Mouse (Mus musculus): Measurements from ENCODE around the gene 4930402F06Rik. TPM values are rescaled to one million over a fixed set of nuclear protein-coding genes. Genes with fewer than 3 reads are reported as not detected.

Gene 4930402F06Rik
- polyA plus RNA-seq, 1 experiment from 2014 or later: not detected

GRCm38 (mm10) chr2:35338036-35338435 is 58.9 kb downstream of the 4930402F06Rik start:
- no peak overlapping the region for H3K9ac ChIP-seq (ENCODE audit: low read depth, low read length)
- H3K27ac ChIP-seq (ENCODE audit: low read depth, low read length): no peak overlapping the region
- no peak overlapping the region for H3K4me2 ChIP-seq (ENCODE audit: low read length)
- no peak overlapping the region for H3K4me3 ChIP-seq (ENCODE audit: low read length)
- no peaks in the 10 kb centered on the region for H3K27me3 ChIP-seq (replicated peaks; ENCODE audit: control insufficient read depth, insufficient read depth, low read length)
- H3K9me3 ChIP-seq (ENCODE audit: control insufficient read depth, low read length): no peaks in the 10 kb centered on the region
- no peaks in the 10 kb centered on the region for H3K36me3 ChIP-seq (ENCODE audit: control insufficient read depth, insufficient read depth, low read length)
- ATAC-seq: no peak
- 70% methylated on average over 1 of the region's 1 CpGs for WGBS
- peaks cover 15% of the 10 kb centered on the region for H3K4me1 ChIP-seq (ENCODE audit: control insufficient read depth, insufficient read depth, low read depth, low read length)

DNA sequence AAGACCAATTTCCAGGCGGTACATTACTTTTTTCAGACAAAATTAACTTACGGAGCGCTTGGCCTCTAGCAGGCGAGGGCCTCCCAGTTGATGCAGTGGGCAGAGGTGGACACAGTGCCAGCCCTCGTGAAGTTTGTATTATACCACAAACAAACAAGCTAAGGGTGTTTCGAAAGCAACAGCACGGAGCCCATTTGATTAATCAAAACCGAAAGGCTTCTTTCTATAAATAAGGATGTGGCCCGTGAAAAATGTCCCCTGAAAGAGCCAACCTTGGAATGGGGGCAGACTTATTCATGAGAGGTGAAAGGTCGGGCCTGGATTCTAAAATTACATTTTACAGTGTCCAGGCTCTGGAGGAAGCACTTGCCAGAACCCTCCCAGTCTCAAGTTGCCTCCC is 59.6 kb downstream of the 4930402F06Rik start:
- H3K27ac ChIP-seq (ENCODE audit: low read depth, low read length): peak overlapping the region; percentile 74
- H3K36me3 ChIP-seq (ENCODE audit: control insufficient read depth, insufficient read depth, low read length): no peaks in the 10 kb centered on the region
- H3K27me3 ChIP-seq (replicated peaks; ENCODE audit: control insufficient read depth, insufficient read depth, low read length): no peaks in the 10 kb centered on the region
- 46% methylated on average over 10 of the region's 10 CpGs for WGBS
- H3K9ac ChIP-seq (ENCODE audit: low read depth, low read length): peak overlapping the region; percentile 60
- H3K4me2 ChIP-seq (ENCODE audit: low read length): peak overlapping the region; percentile 65
- peak; percentile 14 for ATAC-seq
- no peaks in the 10 kb centered on the region for H3K9me3 ChIP-seq (ENCODE audit: control insufficient read depth, low read length)
- H3K4me3 ChIP-seq (ENCODE audit: low read length): peak overlapping the region; percentile 63
- H3K4me1 ChIP-seq (ENCODE audit: control insufficient read depth, insufficient read depth, low read depth, low read length): peaks cover 15% of the 10 kb centered on the region

GRCm38 (mm10) chr2:35336388-35337280 is 60.3 kb downstream of the 4930402F06Rik start, which contains the start of gene Stom:
Stom (minus strand) TSS chr2:35336976.
- H3K4me2 ChIP-seq (ENCODE audit: low read length): peak within 1 kb of the TSS; percentile 65
- H3K4me1 ChIP-seq (ENCODE audit: control insufficient read depth, insufficient read depth, low read depth, low read length): peaks cover 15% of the 10 kb centered on the region
- H3K4me3 ChIP-seq (ENCODE audit: low read length): peak within 1 kb of the TSS; percentile 63
- H3K27ac ChIP-seq (ENCODE audit: low read depth, low read length): peak within 1 kb of the TSS; percentile 74
- H3K9ac ChIP-seq (ENCODE audit: low read depth, low read length): peak within 1 kb of the TSS; percentile 60
- under 1% methylated on average over 45 of the region's 45 CpGs for WGBS
- no peaks in the 10 kb centered on the region for H3K9me3 ChIP-seq (ENCODE audit: control insufficient read depth, low read length)
- no peaks in the 10 kb centered on the region for H3K36me3 ChIP-seq (ENCODE audit: control insufficient read depth, insufficient read depth, low read length)
- ATAC-seq: peak; percentile 99
- no peaks in the 10 kb centered on the region for H3K27me3 ChIP-seq (replicated peaks; ENCODE audit: control insufficient read depth, insufficient read depth, low read length)

DNA sequence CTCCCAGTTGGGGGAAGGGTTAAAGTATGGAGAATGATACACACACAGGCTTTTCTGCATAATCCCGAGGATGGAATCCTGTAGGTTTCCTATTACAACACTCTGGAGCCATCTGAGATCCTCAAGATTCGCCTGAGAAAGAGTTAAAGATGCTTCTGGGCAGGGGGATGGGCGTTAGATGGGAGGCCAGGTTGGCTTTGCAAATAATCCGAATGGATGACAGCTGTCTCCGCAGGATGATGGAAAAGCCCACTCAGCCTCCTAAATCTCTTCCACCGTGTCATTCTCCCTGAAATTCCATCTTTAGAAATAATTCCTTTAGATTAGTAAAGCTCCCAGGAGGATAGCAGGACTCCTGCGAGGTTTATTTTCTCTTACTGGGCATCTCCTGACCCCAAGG is 61.4 kb downstream of the 4930402F06Rik start:
- Histone ChIP-seq H3K4me2 (ENCODE audit: low read length) (peak overlapping the region; percentile 65), H3K36me3 (ENCODE audit: control insufficient read depth, insufficient read depth, low read length) (no peaks in the 10 kb centered on the region), H3K27me3 (replicated peaks; ENCODE audit: control insufficient read depth, insufficient read depth, low read length) (no peaks in the 10 kb centered on the region), H3K9me3 (ENCODE audit: control insufficient read depth, low read length) (no peaks in the 10 kb centered on the region), H3K4me1 (ENCODE audit: control insufficient read depth, insufficient read depth, low read depth, low read length) (peaks cover 15% of the 10 kb centered on the region), H3K27ac (ENCODE audit: low read depth, low read length) (no peak overlapping the region), H3K4me3 (ENCODE audit: low read length) (peak overlapping the region; percentile 63), H3K9ac (ENCODE audit: low read depth, low read length) (peak overlapping the region; percentile 60; the same call in 1 of the 2 replicates)
- no peak for ATAC-seq
- 9% methylated on average over 7 of the region's 7 CpGs for WGBS

DNA sequence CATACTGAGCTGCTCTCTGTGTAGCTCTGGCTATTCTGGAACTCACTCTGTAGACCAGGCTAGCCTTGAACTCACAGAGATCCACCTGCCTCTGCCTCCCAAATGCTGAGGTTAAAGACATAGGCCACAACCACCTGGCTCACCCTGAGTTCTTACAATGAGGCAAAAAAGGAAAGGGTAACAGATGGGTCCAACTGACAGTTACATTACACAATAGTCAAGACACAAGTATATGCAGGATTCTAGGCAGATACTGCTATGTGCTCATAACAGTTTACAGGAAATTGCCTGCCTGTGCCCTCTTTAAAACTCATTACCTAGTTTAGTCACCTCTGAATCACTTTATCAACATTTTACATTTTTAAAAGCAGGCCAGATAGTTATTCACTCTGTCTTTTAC is 63.3 kb downstream of the 4930402F06Rik start:
- H3K4me2 ChIP-seq (ENCODE audit: low read length): no peak overlapping the region

DNA sequence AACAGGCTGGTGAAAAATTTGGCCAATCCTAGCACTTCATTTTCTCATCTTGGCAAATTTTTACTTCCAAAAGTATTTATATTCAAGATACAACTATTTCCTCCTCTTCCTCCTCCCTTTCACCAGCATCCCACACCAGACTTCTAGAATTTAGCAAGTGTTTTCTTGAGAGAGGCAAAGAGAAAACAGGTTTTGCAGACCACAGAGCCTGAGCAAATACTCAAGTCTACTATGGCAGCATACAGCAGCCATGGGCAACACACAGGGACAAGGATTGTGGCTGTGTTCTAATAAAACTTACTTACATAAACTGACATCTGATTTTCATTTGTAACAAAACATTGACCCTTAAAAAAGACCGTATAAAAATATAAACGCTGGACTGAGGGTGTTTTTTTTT is 65.8 kb downstream of the 4930402F06Rik start:
- H3K9me3 ChIP-seq (ENCODE audit: control insufficient read depth, low read length): no peaks in the 10 kb centered on the region
- H3K4me1 ChIP-seq (ENCODE audit: control insufficient read depth, insufficient read depth, low read depth, low read length): peaks cover 11% of the 10 kb centered on the region
- H3K36me3 ChIP-seq (ENCODE audit: control insufficient read depth, insufficient read depth, low read length): no peaks in the 10 kb centered on the region
- no peak for ATAC-seq
- no peak overlapping the region for H3K9ac ChIP-seq (ENCODE audit: low read depth, low read length)
- no peaks in the 10 kb centered on the region for H3K27me3 ChIP-seq (replicated peaks; ENCODE audit: control insufficient read depth, insufficient read depth, low read length)
- H3K27ac ChIP-seq (ENCODE audit: low read depth, low read length): no peak overlapping the region
- no peak overlapping the region for H3K4me3 ChIP-seq (ENCODE audit: low read length)
- 72% methylated on average over 2 of the region's 2 CpGs for WGBS
- no peak overlapping the region for H3K4me2 ChIP-seq (ENCODE audit: low read length)

More for the DNA sequence above, 63.3 kb downstream of the 4930402F06Rik start:
- H3K27ac ChIP-seq (ENCODE audit: low read depth, low read length): no peak overlapping the region
- no peak overlapping the region for H3K9ac ChIP-seq (ENCODE audit: low read depth, low read length)
- no peaks in the 10 kb centered on the region for H3K36me3 ChIP-seq (ENCODE audit: control insufficient read depth, insufficient read depth, low read length)
- H3K27me3 ChIP-seq (replicated peaks; ENCODE audit: control insufficient read depth, insufficient read depth, low read length): no peaks in the 10 kb centered on the region
- H3K4me1 ChIP-seq (ENCODE audit: control insufficient read depth, insufficient read depth, low read depth, low read length): peaks cover 15% of the 10 kb centered on the region
- ATAC-seq: no peak
- H3K4me3 ChIP-seq (ENCODE audit: low read length): no peak overlapping the region
- H3K9me3 ChIP-seq (ENCODE audit: control insufficient read depth, low read length): no peaks in the 10 kb centered on the region

DNA sequence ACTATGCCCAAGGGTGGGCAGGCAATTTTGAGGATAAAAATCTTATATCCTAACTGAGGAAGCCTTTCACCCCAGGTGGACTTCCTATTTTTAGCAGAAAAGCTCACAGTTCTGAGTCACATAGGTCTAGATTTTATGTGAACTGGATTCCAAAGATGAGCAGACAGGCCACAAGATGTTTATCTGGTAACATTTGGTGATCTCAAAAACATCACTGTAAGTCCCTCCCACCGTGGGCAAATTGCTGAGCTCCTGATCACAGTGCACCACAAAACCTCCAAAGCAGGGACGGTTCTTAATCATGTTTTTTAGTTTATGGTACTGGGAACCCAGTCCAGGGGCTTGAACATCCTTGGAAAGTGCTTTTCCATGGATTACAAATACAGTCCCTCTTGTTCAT is 67.9 kb downstream of the 4930402F06Rik start:
- 88% methylated on average over 2 of the region's 2 CpGs for WGBS
- Histone ChIP-seq H3K9ac (ENCODE audit: low read depth, low read length) (no peak overlapping the region), H3K4me2 (ENCODE audit: low read length) (no peak overlapping the region), H3K9me3 (ENCODE audit: control insufficient read depth, low read length) (no peaks in the 10 kb centered on the region), H3K27ac (ENCODE audit: low read depth, low read length) (no peak overlapping the region), H3K4me1 (ENCODE audit: control insufficient read depth, insufficient read depth, low read depth, low read length) (no peaks in the 10 kb centered on the region), H3K27me3 (replicated peaks; ENCODE audit: control insufficient read depth, insufficient read depth, low read length) (no peaks in the 10 kb centered on the region), H3K4me3 (ENCODE audit: low read length) (no peak overlapping the region), H3K36me3 (ENCODE audit: control insufficient read depth, insufficient read depth, low read length) (no peaks in the 10 kb centered on the region)
- ATAC-seq: no peak

DNA sequence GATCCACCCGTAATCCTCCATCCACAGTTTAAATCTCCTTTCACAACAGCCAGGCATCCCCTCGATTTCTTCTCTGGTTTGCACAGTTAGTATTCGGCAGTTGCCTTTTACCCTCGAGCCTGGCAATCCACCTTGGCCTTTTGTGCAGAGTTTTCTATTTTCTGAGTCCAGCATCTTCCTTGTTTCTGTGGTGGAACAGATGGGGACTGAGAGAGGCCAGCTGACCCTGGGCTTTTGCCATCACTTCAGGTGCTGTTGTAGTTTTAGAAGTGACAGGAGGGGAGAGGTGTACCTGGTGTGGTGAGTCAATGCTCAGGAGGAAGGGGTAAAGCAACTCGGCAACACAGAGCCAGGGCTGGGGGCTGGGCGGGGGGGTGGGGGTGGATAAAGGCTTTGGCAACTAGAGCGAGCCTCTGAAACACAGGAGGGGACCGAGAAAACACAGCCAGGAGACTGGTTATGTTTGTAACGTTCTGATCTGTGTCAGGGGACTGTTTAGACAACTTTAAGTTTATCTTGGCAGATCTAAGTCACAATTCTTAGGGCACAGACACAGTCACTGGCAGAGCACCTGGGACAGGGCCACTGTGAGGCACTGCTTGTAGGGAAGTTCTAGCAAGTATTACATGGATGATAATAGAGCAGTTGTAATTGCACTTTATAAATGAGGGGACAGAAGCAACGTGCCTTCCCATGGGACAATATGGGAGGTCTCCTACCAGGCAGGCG is 68.7 kb downstream of the 4930402F06Rik start:
- Histone ChIP-seq H3K4me3 (ENCODE audit: low read length) (no peak overlapping the region), H3K27me3 (replicated peaks; ENCODE audit: control insufficient read depth, insufficient read depth, low read length) (no peaks in the 10 kb centered on the region), H3K9ac (ENCODE audit: low read depth, low read length) (no peak overlapping the region), H3K4me1 (ENCODE audit: control insufficient read depth, insufficient read depth, low read depth, low read length) (peaks cover 3% of the 10 kb centered on the region), H3K27ac (ENCODE audit: low read depth, low read length) (no peak overlapping the region), H3K4me2 (ENCODE audit: low read length) (no peak overlapping the region), H3K9me3 (ENCODE audit: control insufficient read depth, low read length) (no peaks in the 10 kb centered on the region), H3K36me3 (ENCODE audit: control insufficient read depth, insufficient read depth, low read length) (no peaks in the 10 kb centered on the region)
- 40% methylated on average over 11 of the region's 11 CpGs for WGBS
- ATAC-seq: no peak

DNA sequence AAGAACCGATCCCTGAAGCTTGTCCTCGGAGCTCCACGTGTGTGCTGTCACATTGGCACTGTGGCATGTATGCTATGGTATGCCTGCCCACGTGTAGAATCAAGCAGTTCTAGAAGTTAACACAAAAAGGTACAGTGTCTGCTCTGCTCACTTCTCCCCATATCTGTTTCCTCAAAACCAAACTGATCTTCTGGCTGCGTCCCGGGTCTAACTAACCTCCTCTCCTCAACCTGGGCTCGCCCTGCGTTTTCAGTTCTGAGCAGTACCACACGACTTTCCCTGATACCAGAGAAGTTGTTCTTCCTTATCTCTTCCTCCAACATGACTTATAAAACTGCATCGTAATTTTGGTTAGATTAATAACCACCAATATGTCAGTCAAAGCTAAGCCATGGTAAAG is 69.4 kb downstream of the 4930402F06Rik start:
- Histone ChIP-seq H3K9me3 (ENCODE audit: control insufficient read depth, low read length) (no peaks in the 10 kb centered on the region), H3K4me1 (ENCODE audit: control insufficient read depth, insufficient read depth, low read depth, low read length) (peaks cover 8% of the 10 kb centered on the region), H3K27ac (ENCODE audit: low read depth, low read length) (no peak overlapping the region), H3K36me3 (ENCODE audit: control insufficient read depth, insufficient read depth, low read length) (no peaks in the 10 kb centered on the region), H3K27me3 (replicated peaks; ENCODE audit: control insufficient read depth, insufficient read depth, low read length) (no peaks in the 10 kb centered on the region), H3K9ac (ENCODE audit: low read depth, low read length) (no peak overlapping the region), H3K4me3 (ENCODE audit: low read length) (no peak overlapping the region), H3K4me2 (ENCODE audit: low read length) (no peak overlapping the region)
- WGBS: 68% methylated on average over 10 of the region's 10 CpGs
- no peak for ATAC-seq

Data from hindbrain, embryonic 16.5 days (tissue).